Mouse (Mus musculus) ES-Bruce4 (cell line): ENCODE data around the gene Gm27235. TPM values are rescaled to one million over a fixed set of nuclear protein-coding genes. Genes with fewer than 3 reads are reported as not detected.
"Not testable (repeated sequence)": the region's sequence is repeated elsewhere in the genome, so short reads cannot be mapped to it uniquely, and the experiment has no call there.

Experiments used
- H3K27ac ChIP-seq: 2 replicates; pipeline ENCODE4 v1.5.1; 2012; ENCODE audit warnings: low read length, inconsistent platforms; ENCODE audit not compliant: insufficient read depth
- H3K27me3 ChIP-seq: 2 replicates; pipeline ENCODE4 v1.6.1; 2012; ENCODE audit warnings: mild to moderate bottlenecking, low read length, inconsistent platforms; ENCODE audit not compliant: control insufficient read depth, poor library complexity, insufficient read depth, severe bottlenecking
- H3K36me3 ChIP-seq: 2 replicates; pipeline ENCODE4 v1.6.1; 2012; ENCODE audit warnings: inconsistent platforms, mild to moderate bottlenecking, low read length, moderate library complexity; ENCODE audit not compliant: control insufficient read depth, poor library complexity, insufficient read depth, severe bottlenecking
- H3K4me1 ChIP-seq: one replicate; pipeline ENCODE4 v1.8.1; 2011; ENCODE audit warnings: low read length; ENCODE audit not compliant: control insufficient read depth, insufficient read depth
- H3K4me3 ChIP-seq: 2 replicates; pipeline ENCODE4 v1.5.1; 2011; ENCODE audit warnings: low read depth, mild to moderate bottlenecking, low read length
- H3K9ac ChIP-seq: 2 replicates; pipeline ENCODE4 v1.6.1; 2012; ENCODE audit warnings: low read depth, mild to moderate bottlenecking, inconsistent platforms; ENCODE audit not compliant: poor library complexity, severe bottlenecking
- H3K9me3 ChIP-seq: replicated peaks from 2 replicates; pipeline ENCODE4 v1.6.1; 2012; ENCODE audit warnings: mild to moderate bottlenecking, low read length, inconsistent platforms; ENCODE audit not compliant: control insufficient read depth, poor library complexity, insufficient read depth, severe bottlenecking
- CTCF ChIP-seq: IDR thresholded peaks from one replicate; pipeline ENCODE4 v1.8.1; 2011; ENCODE audit warnings: low read depth, low read length
- EP300 ChIP-seq: IDR thresholded peaks from 2 replicates; pipeline ENCODE4 v1.6.1; 2011; ENCODE audit warnings: low read depth, low read length; ENCODE audit not compliant: insufficient read depth
- POLR2A ChIP-seq: IDR thresholded peaks from one replicate; pipeline ENCODE4 v1.8.1; 2011; ENCODE audit warnings: low read length; ENCODE audit not compliant: insufficient read depth
- polyA plus RNA-seq: library from polyadenylated mRNA; stranded (reverse); fragments of >200 nt; gene quantifications from 2 replicates; pipeline ENCODE4 v1.2.4, GENCODE M21; 2011; ENCODE audit warnings: low read depth; ENCODE audit not compliant: missing spikeins, insufficient read depth, insufficient read length

Gm27235 gene
- not detected in 2 replicates for polyA plus RNA-seq

DNA sequence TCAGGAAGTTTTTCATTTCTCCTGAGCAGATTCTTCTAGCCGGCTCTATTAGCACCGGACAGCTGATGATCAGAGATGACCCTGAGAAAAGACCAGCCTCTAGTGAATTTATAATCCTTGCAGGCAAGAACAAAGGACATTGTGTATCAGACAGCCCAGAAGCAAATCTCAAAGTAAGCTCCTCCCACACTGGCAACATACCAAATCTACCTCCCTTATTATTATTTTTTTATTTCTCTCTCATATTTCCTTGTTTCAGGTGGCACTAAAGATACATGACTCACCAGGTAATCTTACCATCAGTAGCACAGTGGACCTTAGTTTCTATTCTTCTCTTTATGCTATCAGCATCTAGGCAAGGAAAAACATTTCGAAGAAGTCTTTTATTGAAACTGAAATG is at the start of gene Gm27235, which contains the start of gene D730048I06Rik:
Gm27235 (minus strand) TSS at position 101 of the 400 bp plus-strand sequence.
D730048I06Rik (minus strand) TSS at position 112 of the 400 bp plus-strand sequence.
- Histone ChIP-seq H3K27me3 (no peaks in the 10 kb centered on the region), H3K4me1 (no peaks in the 10 kb centered on the region), H3K4me3 (no peak within 1 kb of the TSS), H3K9ac (no peak within 1 kb of the TSS), H3K9me3 (no peaks in the 10 kb centered on the region), H3K27ac (no peak within 1 kb of the TSS), H3K36me3 (no peaks in the 10 kb centered on the region)
- TF ChIP-seq POLR2A = no peak
- TF ChIP-seq CTCF = no peak
- TF ChIP-seq EP300 = no peak

DNA sequence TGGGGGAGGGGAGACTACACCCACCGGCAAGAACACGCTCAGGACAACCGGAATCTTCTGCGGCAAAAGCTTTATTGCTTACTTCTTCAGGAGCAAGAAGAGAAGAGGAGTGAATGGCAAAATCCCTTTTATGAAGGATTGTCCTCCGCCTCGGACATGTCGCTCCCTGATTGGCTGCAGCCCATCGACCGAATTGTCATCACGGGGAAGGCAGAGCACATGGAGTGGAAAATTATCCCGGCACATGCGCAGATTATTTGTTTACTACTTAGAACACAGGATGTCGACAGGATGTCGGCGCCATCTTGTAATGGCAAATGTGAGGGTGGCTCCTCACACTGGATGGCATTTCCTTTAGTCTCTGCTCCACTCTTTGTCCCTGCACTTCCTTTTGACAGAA is 28.0 kb upstream of the Gm27235 start:
- not testable (repeated sequence) for H3K4me3 ChIP-seq, H3K27ac ChIP-seq, H3K36me3 ChIP-seq, H3K27me3 ChIP-seq, H3K9ac ChIP-seq, H3K9me3 ChIP-seq, H3K4me1 ChIP-seq

DNA sequence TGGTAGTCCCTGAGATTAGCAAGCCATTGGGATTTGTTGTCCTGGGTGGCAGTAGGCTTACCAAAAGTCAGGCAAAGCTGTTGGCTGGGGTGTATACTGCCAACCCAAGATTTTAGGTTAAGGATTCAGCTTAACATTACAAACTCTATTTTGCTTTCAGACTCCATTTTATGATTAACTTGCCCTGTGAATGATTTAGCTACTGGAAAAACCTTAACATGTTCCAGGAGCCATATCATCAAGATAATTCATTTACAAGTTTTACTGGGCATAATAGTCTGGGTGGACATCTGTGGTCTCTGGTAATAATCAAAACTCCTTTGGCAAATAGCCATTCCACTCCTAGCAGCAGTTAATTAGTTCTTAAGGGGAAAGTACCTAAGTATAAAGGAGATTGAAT is 8.2 kb upstream of the Gm27235 start:
- no peak overlapping the region for H3K27ac ChIP-seq
- no peaks in the 10 kb centered on the region for H3K9me3 ChIP-seq
- H3K36me3 ChIP-seq = no peaks in the 10 kb centered on the region
- no peak overlapping the region for H3K4me3 ChIP-seq
- no peaks in the 10 kb centered on the region for H3K4me1 ChIP-seq
- TF ChIP-seq POLR2A (no peak), CTCF (no peak), EP300 (no peak)
- H3K27me3 ChIP-seq = no peaks in the 10 kb centered on the region
- H3K9ac ChIP-seq = no peak overlapping the region

DNA sequence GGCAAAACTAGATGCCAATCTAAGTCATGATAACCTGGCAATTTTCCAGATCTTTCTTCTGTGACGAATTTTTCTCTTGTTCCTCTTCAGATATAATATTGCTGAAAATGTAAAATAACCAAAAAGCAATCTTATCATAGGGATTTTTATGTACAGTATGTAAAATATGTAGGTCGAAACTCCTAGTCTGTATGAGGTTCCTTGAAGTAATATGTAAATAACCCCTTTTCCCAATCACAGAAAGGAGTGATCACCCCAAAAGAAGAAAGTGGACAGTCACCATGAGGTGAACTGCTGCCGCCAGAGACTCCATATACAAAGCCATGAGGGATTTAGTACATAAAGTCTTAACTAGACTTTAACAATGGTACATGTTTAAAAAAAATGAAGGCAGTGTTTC is 11.9 kb downstream of the Gm27235 start, which contains the start of gene Gm17727:
Gm17727 (minus strand) TSS at position 101 of the 400 bp plus-strand sequence.
- TF ChIP-seq EP300 = no peak
- no peak for TF ChIP-seq CTCF
- no peak for TF ChIP-seq POLR2A
- Histone ChIP-seq H3K27me3 (no peaks in the 10 kb centered on the region), H3K9me3 (no peaks in the 10 kb centered on the region), H3K27ac (no peak within 1 kb of the TSS), H3K36me3 (no peaks in the 10 kb centered on the region), H3K4me1 (no peaks in the 10 kb centered on the region), H3K9ac (no peak within 1 kb of the TSS), H3K4me3 (no peak within 1 kb of the TSS)

DNA sequence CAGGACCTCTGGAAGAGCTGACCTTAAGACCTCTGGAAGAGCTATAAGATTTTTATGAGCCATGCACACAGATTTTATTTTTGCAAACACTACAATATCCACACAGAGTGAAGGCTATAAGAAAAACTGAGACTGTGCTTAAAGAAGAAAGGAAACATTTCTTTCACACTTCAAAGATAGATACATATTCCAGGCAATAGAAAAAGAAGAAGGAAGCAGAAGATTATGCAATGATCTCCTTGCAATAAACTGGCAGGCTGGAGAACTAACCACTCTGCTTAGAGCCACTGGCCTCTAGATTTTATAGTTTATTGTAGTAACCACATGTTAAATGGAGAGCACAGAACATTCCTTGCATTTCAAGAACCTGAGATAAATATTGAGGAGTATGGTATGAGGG is 33.1 kb downstream of the Gm27235 start:
- Histone ChIP-seq H3K4me3 (no peak overlapping the region), H3K36me3 (no peaks in the 10 kb centered on the region), H3K4me1 (no peaks in the 10 kb centered on the region), H3K27ac (no peak overlapping the region), H3K27me3 (no peaks in the 10 kb centered on the region), H3K9me3 (no peaks in the 10 kb centered on the region), H3K9ac (no peak overlapping the region)
- TF ChIP-seq CTCF (no peak), EP300 (no peak)

DNA sequence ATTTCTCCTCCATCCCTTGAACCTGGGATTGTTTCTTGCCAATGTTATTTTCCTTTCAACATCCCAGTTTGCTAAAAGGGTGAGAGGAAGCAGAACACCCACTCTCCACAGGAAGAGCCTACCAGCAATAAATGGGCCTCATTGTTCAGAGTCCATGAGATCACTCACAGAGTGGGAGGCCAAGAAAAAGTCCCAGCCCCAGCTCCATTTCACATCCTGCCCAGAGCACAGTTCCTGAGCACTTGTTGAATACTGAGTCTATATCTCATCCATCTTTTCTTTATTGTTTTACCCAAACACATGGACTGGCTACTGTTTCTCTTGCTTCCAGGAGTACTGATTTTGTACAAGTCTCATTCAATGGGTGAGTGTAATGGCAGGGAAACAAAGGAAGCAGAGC is 49.2 kb downstream of the Gm27235 start, which contains the start of gene Gm17677:
Gm17677 (plus strand) TSS at position 301 of the 400 bp plus-strand sequence.
- Histone ChIP-seq H3K4me3 (no peak within 1 kb of the TSS), H3K9ac (no peak within 1 kb of the TSS), H3K36me3 (no peaks in the 10 kb centered on the region), H3K9me3 (peaks cover 6% of the 10 kb centered on the region; the same call in 1 of the 2 replicates), H3K27ac (no peak within 1 kb of the TSS), H3K4me1 (no peaks in the 10 kb centered on the region), H3K27me3 (no peaks in the 10 kb centered on the region)
- no peak for TF ChIP-seq EP300
- TF ChIP-seq POLR2A = no peak

Other genes starting within 250 kb of the Gm27235 start
- gene Ddx25, start 231.6 kb downstream of the Gm27235 start, polyA plus RNA-seq = 2.2 and 2.4 TPM in 2 replicates
- gene Pus3, start 231.5 kb downstream of the Gm27235 start, polyA plus RNA-seq = 16.3 and 20.3 TPM in 2 replicates
- 1.7 TPM in 2 replicates for gene Pate2, start 219.8 kb downstream of the Gm27235 start, polyA plus RNA-seq
- gene Hyls1, start 219.7 kb downstream of the Gm27235 start, polyA plus RNA-seq = 26.1 and 29.5 TPM in 2 replicates
- gene Pate4, start 178.2 kb downstream of the Gm27235 start, polyA plus RNA-seq = not detected in 2 replicates
- not detected in 2 replicates for gene Pate3, start 141.9 kb downstream of the Gm27235 start, polyA plus RNA-seq
- gene Pate1, start 102.7 kb downstream of the Gm27235 start, polyA plus RNA-seq = not detected in 2 replicates
- gene Gm17677, start 49.1 kb downstream of the Gm27235 start, polyA plus RNA-seq = not detected in 2 replicates
- gene Gm17727, start 12.0 kb downstream of the Gm27235 start, polyA plus RNA-seq = not detected in 2 replicates
- gene D730048I06Rik, start within 50 bp of the Gm27235 start, polyA plus RNA-seq = not detected in 2 replicates
- gene 9230110F15Rik, start 54.0 kb upstream of the Gm27235 start, polyA plus RNA-seq = not detected in 2 replicates
- gene 9230113P08Rik, start 118.3 kb upstream of the Gm27235 start, polyA plus RNA-seq = not detected in 2 replicates